ENCODE assay signal across 19 mouse cellular contexts in genomic region chr3:28585750-28586465, GRCm38 (mm10).
"Had no signal": no experiment of that assay in that cellular context is flagged by ENCODE, and none has a peak within 500 bp of the region (broad histone marks: within the 10 kb centered on the region; RNA-seq: fewer than 3 reads in every experiment).

No protein-coding gene starts in this region.

- H3K4me1 ChIP-seq: midbrain, embryonic 12.5 days; neural tube, embryonic 13.5 days; neural tube, embryonic 15.5 days; stomach, embryonic 15.5 days had no signal

- H3K27me3 ChIP-seq: midbrain, embryonic 12.5 days; neural tube, embryonic 13.5 days; neural tube, embryonic 15.5 days; stomach, embryonic 15.5 days had no signal

- DNase-seq: lung, adult 18-20 months; lung, embryonic 14.5 days; lung, postnatal 10 days; lung, postnatal 4 days; midbrain, embryonic 14.5 days; retina, postnatal 1 day; right cerebral cortex, adult 18-20 months; right cerebral cortex, postnatal 25 days; right cerebral cortex, postnatal 4 days; thymus, adult 18-20 months; thymus, postnatal 14 days; thymus, postnatal 36 days had no signal

- H3K9ac ChIP-seq: lung, embryonic 14.5 days; midbrain, embryonic 12.5 days; neural tube, embryonic 13.5 days; neural tube, embryonic 15.5 days; stomach, embryonic 15.5 days had no signal

- H3K4me2 ChIP-seq: lung, embryonic 14.5 days; midbrain, embryonic 12.5 days; neural tube, embryonic 13.5 days; neural tube, embryonic 15.5 days; stomach, embryonic 15.5 days had no signal

- ATAC-seq: midbrain, embryonic 16.5 days had no signal

- H3K4me3 ChIP-seq: midbrain, embryonic 10.5 days; midbrain, embryonic 12.5 days; myocyte; neural tube, embryonic 13.5 days; neural tube, embryonic 15.5 days; stomach, embryonic 15.5 days had no signal

- H3K27ac ChIP-seq: midbrain, embryonic 10.5 days; midbrain, embryonic 12.5 days; neural tube, embryonic 13.5 days; neural tube, embryonic 15.5 days; stomach, embryonic 15.5 days had no signal

- H3K36me3 ChIP-seq: midbrain, embryonic 10.5 days; stomach, embryonic 15.5 days had no signal

- H3K9me3 ChIP-seq: midbrain, embryonic 10.5 days; midbrain, embryonic 12.5 days; neural tube, embryonic 13.5 days; neural tube, embryonic 15.5 days; stomach, embryonic 15.5 days had no signal
